Mouse (Mus musculus): Measurements from ENCODE around the gene Eif2b1.
"Not testable (repeated sequence)": the region's sequence is repeated elsewhere in the genome, so short reads cannot be mapped to it uniquely, and the experiment has no call there.

Eif2b1 gene

GRCm38 (mm10) chr5:124550737-124551136 lies 28.2 kb downstream of the Eif2b1 start:
- not testable (repeated sequence) for DNase-seq (ENCODE audit: low spot score in 2 of 2)

- DNase-seq (ENCODE audit: low spot score in 2 of 2), result no peak
Observed at GRCm38 (mm10) chr5:124541602-124541973, 37.3 kb downstream of the Eif2b1 start.

- no peak for DNase-seq (ENCODE audit: low spot score in 2 of 2)
Observed at GRCm38 (mm10) chr5:124540905-124541601, 37.9 kb downstream of the Eif2b1 start.

GRCm38 (mm10) chr5:124540383-124540786 lies 38.5 kb downstream of the Eif2b1 start, which contains the start of gene Tmed2:
Gene Tmed2, plus strand, starts transcription at chr5:124540695.
- DNase-seq (ENCODE audit: low spot score in 2 of 2), result peak; percentile 97

- no peak for DNase-seq (ENCODE audit: low spot score in 2 of 2)
Observed at GRCm38 (mm10) chr5:124539905-124540304, 39.0 kb downstream of the Eif2b1 start.

- peak; percentile 49 to 50 for DNase-seq (ENCODE audit: low spot score in 2 of 2)
Observed at GRCm38 (mm10) chr5:124538813-124539792, 39.8 kb downstream of the Eif2b1 start.

- peak in 1 of 2 experiments; percentile 22 for DNase-seq (ENCODE audit: low spot score in 2 of 2)
Observed at GRCm38 (mm10) chr5:124536776-124537175, 42.2 kb downstream of the Eif2b1 start.

- no peak for DNase-seq (ENCODE audit: low spot score in 2 of 2)
Observed at GRCm38 (mm10) chr5:124535016-124535415, 43.9 kb downstream of the Eif2b1 start.

GRCm38 (mm10) chr5:124532451-124532850 lies 46.5 kb downstream of the Eif2b1 start:
- DNase-seq (ENCODE audit: low spot score in 2 of 2), result no peak

- no peak for DNase-seq (ENCODE audit: low spot score in 2 of 2)
Observed at GRCm38 (mm10) chr5:124531583-124531930, 47.4 kb downstream of the Eif2b1 start.

GRCm38 (mm10) chr5:124530655-124531582 lies 48.0 kb downstream of the Eif2b1 start, which contains the start of gene Rilpl1:
Gene Rilpl1, minus strand, starts transcription at chr5:124531391.
- DNase-seq (ENCODE audit: low spot score in 2 of 2), result peak; percentile 66 to 76

- DNase-seq (ENCODE audit: low spot score in 2 of 2), result no peak
Observed at GRCm38 (mm10) chr5:124529697-124530096, 49.2 kb downstream of the Eif2b1 start.

- DNase-seq (ENCODE audit: low spot score in 2 of 2), result no peak
Observed at GRCm38 (mm10) chr5:124529191-124529651, 49.7 kb downstream of the Eif2b1 start.

GRCm38 (mm10) chr5:124528791-124529190 lies 50.1 kb downstream of the Eif2b1 start:
- DNase-seq (ENCODE audit: low spot score in 2 of 2), result no peak

GRCm38 (mm10) chr5:124528351-124528750 lies 50.6 kb downstream of the Eif2b1 start:
- DNase-seq (ENCODE audit: low spot score in 2 of 2), result no peak

- DNase-seq (ENCODE audit: low spot score in 2 of 2), result no peak
Observed at GRCm38 (mm10) chr5:124524943-124525342, 54.0 kb downstream of the Eif2b1 start.

- DNase-seq (ENCODE audit: low spot score in 2 of 2), result no peak
Observed at GRCm38 (mm10) chr5:124523032-124523431, 55.9 kb downstream of the Eif2b1 start.

GRCm38 (mm10) chr5:124521588-124521987 lies 57.3 kb downstream of the Eif2b1 start:
- DNase-seq (ENCODE audit: low spot score in 2 of 2), result no peak
